Mouse (Mus musculus): Measurements from ENCODE around the gene Psd.
A peak's percentile ranks its signal among the peaks of the same experiment; 100 is the strongest.

The Psd gene

DNA sequence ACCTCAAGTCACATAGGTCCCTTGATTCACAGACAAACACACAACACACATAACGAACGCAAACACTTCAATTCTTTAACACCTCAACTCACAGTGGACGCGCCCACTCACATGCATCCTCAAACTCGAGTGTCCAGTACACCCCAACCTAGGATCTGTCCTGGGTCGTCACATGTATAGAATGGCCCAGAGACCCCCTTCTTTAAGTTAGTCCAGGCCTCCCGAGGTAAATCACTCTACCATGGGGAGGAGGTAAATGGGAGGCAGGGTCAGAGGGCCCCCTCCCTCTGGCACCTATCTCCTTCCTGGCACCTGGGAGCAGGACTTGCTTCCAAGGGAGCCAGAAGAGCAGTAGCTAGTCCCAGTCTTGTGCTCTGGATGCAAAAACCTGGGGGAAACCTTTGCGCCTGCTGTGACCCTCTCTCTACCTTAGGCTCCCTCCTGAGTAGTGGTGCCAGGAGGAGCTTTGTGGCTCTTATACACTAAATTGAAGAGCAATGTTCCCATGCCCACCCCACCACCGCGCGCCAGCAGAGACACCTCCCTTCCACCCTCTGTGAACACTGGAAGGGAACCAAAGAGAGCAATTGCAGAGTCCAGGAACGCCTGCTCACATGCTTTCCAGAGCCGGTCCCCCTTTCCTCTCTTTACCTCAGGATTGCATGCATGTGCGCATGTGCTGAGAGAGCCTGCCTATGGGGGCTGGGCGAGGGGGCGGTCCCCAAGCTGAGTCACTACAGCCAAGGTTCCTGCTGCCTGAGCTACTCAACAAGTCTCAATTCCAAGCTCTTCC, 8.2 kb downstream of the Psd start:
- DNase-seq = no peak

DNA sequence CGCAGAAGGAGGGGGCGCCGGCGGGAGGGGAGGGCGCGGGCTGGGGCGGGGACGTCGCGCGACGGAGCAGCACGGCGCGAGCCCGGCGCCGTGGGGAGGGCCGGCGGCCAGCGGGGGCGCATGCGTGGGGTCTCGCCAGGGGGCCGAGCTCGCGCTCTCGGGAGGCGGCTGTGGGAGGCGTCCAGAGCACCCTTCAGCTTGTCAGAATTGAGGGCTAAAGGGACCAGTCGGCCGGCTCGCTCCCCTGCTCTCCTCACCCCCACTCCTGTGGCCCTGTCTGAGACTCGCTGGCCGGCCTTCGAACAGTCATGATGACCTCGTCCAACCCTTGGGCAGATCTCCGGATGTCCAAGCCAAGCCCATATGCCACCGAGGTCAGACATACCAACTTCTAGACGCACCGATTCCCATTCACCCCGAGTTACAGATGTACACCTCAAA, 8.9 kb downstream of the Psd start:
- no peak for DNase-seq

DNA sequence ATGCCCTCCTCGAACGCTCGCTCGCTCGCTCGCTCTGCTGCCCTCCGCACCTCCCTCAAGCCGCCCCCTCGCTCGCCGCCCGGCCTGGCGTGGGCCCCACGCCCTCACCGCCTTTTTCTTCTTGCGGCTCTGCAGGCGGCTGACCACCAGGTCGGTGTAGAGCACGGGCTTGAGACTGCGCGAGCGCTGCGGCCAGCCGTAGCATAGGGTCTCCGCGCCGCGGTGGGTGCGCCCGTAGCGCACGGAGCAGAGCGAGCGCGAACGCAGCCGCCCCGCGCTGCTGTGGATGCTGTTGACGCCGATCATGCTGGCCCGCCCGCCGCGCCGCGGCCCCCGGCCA, 9.4 kb downstream of the Psd start:
- no peak for DNase-seq

- DNase-seq = no peak
These were observed 10.0 kb downstream of the Psd start for GRCm38 (mm10) chr19:46316846-46317545.

DNA sequence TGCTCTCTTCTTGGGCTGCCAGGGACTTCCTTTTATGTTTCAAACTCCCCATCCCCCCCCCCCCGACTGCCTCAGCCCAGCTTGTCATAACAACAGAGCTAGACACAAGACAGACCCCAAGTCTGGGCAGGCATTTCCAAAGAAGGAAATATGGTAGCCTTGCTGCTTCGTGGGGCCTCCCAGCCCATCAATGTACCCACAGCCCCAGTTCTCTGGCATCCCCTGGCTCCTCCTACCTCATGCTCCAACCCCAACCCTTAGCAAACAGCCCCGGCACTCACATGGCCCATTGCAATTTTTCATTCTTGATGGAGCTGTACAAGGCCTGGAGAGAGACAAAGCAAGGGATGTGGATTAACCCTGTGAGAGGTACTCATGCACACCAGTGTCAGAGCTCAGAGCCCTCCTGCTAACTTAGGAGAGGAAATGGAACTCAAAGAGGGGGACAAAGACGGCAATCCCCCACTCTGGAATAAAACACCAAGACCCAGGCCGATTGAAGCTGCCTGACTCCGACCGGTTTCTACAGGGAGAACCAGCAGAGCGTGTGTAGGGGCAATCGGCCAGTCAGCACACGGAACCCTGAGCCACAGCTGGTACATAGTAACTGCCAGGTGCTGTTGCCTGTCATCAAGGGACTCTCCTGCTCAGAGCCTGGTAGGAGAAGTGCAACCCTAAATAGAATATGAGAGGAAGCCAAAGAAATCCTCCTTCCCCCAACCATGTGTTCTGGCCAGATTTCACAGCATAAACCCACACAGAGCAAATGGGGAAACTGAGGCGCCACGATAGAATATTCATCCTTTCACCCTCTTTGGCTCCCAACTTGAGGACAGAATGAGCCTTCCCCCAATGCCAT, 11.0 kb downstream of the Psd start:
- DNase-seq = no peak

DNA sequence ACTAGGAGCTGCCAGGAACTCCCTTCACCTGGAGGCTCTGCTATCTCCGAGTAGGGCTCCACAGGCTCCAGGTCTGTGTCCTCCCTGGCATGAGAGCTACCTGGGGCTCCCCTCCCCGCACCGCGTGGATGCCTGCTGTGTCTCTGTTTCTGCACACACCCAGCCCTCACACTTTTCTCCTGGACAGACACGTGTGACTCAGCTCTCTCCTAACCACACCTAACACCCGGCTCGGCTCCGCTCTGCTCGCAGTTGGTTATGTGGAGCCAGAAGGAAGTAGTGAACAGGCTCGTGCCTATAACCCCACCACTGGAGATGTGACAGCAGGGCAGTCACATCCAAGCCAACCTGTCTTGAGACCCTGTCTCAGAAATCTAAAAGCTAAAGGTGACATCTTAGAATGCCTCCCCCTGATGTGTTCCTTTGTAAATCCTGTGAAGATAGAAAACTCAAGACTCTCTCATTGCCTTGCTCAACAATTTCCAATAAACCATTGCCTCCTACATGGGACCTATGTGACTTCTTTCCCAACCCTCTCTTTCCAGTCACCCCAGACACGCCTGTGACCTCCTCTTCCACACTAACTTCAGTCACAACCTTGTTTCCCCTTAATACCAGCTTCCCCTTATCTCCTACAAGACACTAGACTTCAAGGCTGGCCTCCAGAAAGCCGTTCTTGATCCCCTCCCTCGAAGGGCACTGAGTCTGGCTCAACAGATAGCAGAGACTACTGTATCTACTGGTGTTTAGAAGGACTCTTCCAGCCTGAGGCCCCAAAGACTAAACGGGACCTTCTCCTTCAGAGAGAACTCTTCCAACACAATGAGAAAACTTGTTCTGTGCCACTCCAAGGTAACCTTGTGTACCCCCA, 11.8 kb downstream of the Psd start:
- DNase-seq = no peak

DNA sequence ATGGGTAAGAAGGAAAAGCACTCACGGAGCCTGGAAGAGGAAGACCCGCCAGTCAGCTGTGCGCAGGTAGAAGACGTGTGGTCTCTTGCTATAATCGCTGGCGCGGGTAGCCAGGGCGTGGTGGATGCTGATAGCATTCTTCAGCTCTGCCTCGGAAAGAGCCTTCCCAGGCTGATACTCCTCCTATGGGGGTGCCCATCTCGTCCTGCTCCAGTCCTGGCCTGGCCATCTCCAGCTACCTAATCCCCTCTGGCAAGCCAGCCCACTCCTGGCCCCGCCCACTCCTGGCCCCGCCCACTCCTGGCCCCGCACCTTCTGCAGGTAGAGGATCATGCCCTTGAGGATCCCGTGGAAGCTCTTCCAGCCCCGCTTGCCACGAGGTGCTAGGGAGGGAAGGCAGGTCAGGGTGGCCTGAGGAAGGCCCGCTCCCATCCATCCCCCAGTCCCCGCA, 12.8 kb downstream of the Psd start:
- peak; percentile 10 for DNase-seq

DNA sequence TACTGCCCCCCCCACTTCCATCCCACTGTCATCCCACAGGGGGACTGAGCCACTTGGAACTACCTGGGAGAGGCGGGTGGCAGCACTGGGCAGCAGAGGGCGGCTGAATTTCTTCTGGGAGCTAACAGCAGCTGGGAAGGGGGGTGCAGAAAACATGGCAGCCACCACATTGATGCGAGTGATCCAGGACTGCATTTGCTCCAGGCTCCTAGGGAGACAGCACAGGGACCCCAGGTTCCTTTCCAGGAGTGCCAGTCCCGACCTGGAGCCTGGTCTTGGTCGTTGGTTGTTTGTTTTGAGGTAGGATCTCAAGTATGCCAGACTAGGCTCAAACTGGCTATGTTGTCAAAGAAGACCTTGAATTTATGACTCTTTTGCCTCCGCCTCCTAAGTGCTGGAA, 13.4 kb downstream of the Psd start:
- no peak for DNase-seq

- DNase-seq = no peak
These were observed 13.8 kb downstream of the Psd start for GRCm38 (mm10) chr19:46313116-46313515.

DNA sequence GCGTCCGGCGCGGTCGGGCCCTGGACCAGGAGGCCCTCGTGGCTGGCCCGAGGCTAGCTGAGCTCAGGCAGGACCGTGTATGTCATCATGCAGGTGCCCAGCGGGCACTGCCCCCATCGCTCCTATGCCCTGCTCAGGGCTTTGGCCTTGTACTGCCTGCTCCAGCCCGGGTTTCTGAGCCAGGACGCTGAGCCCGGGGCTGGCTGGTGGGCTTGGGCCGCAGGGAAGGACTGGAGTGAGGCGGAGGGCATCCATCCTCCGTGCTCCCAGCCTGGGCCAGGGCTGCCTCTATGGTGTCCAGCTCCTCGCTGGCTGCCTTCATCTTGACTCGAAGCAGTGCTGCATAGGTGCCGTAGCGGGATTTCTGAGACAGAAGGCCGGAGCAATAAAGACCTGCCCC, 14.4 kb downstream of the Psd start:
- DNase-seq = no peak

GRCm38 (mm10) chr19:46311341-46311740, 15.6 kb downstream of the Psd start:
- DNase-seq = no peak

- DNase-seq = no peak
These were observed 16.6 kb downstream of the Psd start for GRCm38 (mm10) chr19:46310312-46310865.

GRCm38 (mm10) chr19:46309651-46310305, 17.2 kb downstream of the Psd start:
- no peak for DNase-seq

DNA sequence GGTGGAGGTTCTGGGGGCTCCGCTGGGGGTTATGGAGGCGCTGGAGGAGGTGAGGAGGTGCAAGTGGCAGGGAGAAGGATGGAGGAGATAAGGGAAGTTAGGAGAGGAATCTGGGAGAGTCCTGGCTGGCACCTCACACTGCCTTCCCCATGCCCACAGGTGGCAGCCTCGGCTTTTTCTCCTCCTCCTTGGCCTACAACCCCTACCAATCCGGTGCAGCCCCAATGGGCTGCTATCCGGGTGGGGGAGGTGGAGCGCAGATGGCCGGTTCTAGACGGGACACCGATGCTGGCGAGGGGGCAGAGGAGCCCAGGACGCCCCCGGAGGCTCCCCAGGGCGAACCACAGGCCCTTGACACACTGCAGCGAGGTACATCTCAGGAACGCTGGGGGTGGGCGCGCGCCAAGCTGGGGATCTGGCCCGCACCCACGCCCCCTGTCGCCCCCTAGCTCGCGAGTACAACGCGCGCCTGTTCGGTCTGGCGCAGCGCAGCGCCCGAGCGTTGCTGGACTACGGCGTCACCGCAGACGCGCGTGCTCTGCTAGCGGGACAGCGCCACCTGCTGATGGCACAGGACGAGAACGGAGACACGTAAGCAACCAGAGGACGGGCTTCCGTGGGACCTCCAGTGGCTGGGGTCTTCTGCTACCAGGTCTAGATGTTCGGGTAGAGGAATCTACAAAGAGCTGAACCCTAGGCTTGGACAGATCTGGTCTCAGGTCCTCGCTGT, 18.1 kb downstream of the Psd start:
- DNase-seq = peak; percentile 88

DNA sequence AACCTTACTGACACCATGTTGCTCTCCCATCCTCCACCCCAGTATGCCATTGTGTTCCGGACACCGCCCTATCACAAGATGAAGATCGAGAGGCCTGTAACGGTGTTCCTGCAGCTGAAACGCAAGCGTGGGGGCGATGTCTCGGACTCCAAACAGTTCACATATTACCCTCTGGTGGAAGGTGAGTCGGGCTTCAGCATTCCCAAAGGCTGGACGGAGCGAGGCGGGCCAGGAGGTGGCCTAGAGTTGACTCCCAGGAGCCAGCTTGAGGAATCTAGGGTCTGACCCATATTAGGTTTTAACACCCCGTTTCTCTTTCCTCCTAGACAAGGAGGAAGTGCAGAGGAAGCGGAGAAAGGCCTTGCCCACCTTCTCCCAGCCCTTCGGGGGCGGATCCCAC, 18.7 kb downstream of the Psd start:
- no peak for DNase-seq

DNA sequence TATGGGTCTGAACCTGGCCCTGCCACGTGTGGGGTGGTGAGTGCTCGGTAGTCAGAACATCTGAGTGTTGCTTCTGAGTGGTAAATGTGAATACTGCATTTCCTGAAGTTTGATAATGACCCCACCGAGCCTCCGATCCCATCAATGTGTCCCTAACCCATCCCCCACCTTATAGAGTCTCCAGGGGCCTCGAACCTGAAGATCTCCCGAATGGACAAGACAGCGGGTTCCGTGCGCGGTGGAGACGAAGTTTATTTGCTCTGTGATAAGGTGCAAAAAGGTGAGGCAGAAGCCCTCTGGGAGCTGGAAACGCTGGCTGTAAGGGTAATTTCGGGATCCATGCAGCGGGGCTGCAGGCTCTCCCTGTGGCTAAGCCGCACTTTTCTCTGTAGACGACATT, 19.2 kb downstream of the Psd start:
- no peak for DNase-seq

- no peak for DNase-seq
These were observed 20.1 kb downstream of the Psd start for GRCm38 (mm10) chr19:46306751-46307289.

GRCm38 (mm10) chr19:46306268-46306610, 20.7 kb downstream of the Psd start:
- no peak for DNase-seq

GRCm38 (mm10) chr19:46305432-46306267, 21.3 kb downstream of the Psd start:
- peak; percentile 91 for DNase-seq

DNA sequence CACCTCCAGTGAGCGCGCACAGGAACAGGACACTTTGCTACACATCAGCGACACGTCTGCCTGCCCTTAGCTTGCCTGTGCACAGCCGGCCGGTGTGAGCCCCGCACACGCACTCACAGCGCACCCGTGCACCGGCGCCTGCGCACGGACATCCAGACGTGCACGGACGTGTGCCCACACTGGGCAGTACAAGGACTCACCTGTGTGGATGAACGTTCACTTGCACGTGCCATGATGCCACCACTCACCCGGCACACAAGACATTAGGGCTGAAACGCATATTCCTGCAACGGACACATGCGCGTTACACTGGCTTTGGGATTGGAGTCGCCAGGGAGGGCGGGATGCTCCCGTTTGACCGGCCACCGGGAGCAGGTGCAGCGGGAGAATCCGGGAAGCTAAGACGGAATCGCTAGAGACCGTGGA, 22.0 kb downstream of the Psd start:
- DNase-seq = no peak

Measured in thymus, postnatal 25 days (tissue).